Mouse (Mus musculus) small intestine, adult 2 months (tissue): Measurements from ENCODE around the gene Nbr1.

Experiments
- CTCF ChIP-seq: fragments of 200-500 bp; IDR thresholded peaks from 2 replicates; pipeline ENCODE4 v1.5.1; 2012; ENCODE audit warnings: low read depth, mild to moderate bottlenecking, control low read depth, inconsistent platforms, low read length, moderate library complexity, mixed read lengths; ENCODE audit not compliant: insufficient replicate concordance, insufficient read length; ENCODE audit errors: extremely low read depth
- POLR2A ChIP-seq: fragments of 200-500 bp; IDR thresholded peaks from 2 replicates; pipeline ENCODE4 v1.6.1; 2012; ENCODE audit warnings: low read depth, mild to moderate bottlenecking, control low read depth, inconsistent platforms, low read length, moderate library complexity

GRCm38 (mm10) chr11:101507090-101507489, 44.9 kb upstream of the Nbr1 start:
- TF ChIP-seq POLR2A, result no peak
- TF ChIP-seq CTCF, result no peak
